Mouse (Mus musculus) layer of hippocampus, adult 9-10 months (tissue): ENCODE data around the gene Art5.
"Not testable (repeated sequence)": the region's sequence is repeated elsewhere in the genome, so short reads cannot be mapped to it uniquely, and the experiment has no call there.

Experiments used
- DNase-seq: peaks from one replicate; pipeline ENCODE4 v3.0.0; 2022; ENCODE audit warnings: low spot score

The Art5 gene

DNA sequence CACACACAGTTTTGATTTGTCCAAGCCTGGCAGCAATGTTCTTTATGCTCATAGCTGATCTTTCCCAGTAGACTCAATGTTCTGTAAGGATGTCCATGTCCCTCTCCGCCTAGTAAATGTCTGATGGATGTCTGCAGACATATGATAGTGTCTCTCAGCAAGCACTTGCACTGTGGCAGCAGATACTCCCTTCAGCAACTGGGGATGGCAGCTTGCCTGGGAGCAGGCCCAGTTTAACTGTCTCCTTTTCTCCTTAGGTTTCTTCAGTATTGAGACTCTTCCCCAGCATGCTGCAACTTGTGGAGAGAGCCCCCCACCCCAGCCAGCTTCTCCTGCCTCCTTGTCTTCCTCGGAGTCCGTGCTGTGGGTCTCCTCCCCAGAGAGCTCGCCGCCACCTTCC, 27.5 kb downstream of the Art5 start:
- no peak for DNase-seq

DNA sequence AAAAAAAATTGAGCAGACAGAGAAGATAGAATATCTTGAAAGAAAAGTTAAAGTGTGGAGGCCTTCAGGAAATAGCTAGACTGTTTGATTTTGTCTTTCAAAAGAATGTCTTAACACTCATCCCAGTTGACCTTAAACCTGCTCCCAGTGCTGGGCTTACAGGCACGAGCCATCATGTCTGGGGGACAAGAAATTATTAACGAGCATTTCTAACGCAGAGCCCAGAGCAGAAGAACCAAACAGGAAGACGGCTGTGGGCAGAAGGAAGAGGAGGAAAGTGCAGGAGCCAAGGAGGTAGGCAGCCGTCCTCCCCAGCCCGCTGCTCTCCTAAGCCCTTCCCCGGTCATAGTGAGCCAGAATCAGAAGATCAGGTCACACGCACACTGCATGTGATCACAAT, 29.0 kb downstream of the Art5 start:
- DNase-seq, result no peak

DNA sequence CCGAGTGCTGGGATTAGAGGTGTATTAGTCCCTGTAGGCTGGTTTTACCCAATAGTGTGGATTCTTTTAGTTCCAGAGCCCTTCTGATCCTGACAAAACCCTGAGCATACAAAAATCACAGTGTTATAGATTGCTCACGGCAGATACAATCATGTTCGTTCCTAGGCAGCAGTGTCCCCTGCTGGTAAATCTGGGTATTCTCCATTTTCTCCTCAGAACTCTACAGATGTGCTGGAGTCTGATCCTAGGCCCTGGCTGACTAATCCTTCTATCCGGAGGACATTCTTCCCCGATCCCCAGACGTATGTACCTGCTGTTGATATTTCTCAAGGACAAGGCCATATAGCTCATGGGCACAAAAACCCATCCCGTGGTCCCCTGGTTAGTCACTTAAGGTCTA, 30.8 kb downstream of the Art5 start:
- peak; percentile 51 for DNase-seq

DNA sequence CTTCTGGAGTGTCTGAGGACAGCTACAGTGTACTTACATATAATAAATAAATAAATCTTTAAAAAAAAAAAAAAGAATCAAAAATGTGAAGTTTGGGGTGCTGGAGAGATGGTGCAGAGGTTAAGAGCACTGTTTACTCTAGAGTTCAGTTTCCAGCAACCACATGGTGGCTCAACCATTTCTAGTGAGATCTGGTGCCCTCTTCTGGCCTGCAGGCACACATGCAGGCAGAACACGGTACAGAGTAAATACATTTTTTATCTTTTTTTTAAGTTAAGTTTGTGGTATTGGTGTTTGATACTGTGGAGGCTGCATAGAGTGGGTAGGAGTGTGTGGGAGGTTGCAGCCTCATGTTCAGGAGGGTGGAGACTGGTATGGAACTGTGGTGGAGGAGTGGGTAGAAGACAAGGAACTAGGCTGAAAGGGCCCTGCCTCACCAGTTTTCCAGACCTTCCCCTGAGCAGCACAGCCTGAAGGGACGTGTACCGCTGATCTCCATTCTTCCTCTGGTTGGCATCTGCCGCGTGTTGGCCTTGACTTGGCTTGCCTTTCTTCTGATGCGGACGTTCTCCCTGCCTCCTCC, 32.5 kb downstream of the Art5 start:
- no peak for DNase-seq

DNA sequence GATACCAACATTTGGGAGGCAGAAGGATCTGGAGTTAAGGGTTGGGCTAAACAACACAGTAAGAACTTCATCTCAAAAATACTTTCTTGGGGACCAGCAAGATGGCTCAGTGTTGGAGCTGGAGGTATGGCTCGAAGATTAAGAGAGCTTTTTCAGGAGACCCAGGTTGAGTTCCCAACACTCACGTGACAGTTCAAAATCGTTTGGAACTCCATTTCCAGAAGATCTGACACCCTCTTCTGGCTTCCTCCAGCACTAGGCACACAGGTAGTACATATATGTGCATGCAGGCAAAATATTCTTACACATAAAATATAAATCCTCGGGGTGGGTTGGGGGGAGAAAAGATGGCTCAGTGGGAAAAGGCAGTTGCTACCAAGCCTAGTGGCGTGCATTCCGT, 42.9 kb downstream of the Art5 start:
- no peak for DNase-seq

DNA sequence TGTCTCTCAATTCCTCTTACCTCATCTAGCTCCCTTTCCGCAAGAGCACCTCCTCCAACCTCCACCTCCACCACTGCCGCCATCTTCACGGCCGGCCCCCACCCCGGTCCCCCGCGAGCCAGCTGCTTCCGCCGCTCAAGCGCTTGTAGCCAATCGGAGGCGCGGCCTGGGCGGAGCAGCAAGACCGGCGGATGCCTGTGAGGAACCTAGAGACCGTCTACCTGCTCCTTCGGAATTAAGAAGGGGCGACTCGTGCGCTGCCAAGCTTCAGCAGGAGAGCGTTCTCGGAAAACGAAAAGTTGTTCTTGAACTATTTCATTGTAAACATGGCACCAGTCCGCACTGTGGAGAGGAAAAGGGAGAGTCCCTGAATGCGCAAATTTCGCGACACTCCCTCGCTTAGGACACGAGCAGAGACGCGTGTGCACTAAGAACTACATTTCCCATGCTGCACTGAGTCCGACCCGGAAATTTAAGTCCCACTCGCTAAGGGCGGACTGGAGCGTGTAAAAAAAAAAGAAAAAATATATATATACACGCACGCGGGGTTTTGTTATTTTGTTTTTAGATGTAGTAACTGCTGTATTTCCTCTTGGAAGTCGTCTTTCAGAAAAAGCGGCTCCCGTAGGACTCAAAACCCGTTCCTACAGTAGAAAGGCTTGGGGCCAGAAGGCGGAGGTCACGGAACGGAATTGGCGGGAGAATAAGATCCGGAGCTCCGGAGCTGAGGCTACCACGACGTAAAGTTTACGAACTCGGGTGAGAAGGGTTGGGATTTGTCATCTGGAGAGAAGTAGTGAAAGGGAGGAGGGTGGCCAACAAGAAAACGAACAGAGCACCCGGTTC, 44.0 kb downstream of the Art5 start, which contains the start of the genes Rnf121, Xndc1 and Xntrpc:
Gene Rnf121 (minus strand): TSS at position 424 of the 846 bp plus-strand sequence.
Gene Xndc1 (plus strand): TSS at position 466 of the 846 bp plus-strand sequence.
Gene Xntrpc (plus strand): TSS at position 668 of the 846 bp plus-strand sequence.
- peak; percentile 89 for DNase-seq

DNA sequence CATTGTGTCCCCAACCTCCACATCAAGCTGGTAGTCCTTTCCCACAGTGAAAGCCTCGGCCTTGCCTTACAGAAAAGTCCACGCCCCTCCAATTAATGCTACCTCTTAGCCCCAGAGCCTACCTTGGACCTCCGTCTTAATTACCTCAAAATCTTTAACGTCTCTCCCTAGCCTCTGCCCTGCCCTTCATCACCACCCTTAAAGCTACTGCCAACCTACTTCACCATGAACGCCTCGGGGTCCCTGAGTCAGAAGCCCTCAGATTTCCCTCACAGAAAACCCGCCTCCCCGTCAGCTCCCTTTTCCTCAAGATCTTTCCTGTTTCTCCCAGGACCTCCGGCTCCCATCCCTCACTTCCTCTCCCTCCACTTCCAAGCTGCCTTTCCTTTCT, 44.6 kb downstream of the Art5 start:
- no peak for DNase-seq

DNA sequence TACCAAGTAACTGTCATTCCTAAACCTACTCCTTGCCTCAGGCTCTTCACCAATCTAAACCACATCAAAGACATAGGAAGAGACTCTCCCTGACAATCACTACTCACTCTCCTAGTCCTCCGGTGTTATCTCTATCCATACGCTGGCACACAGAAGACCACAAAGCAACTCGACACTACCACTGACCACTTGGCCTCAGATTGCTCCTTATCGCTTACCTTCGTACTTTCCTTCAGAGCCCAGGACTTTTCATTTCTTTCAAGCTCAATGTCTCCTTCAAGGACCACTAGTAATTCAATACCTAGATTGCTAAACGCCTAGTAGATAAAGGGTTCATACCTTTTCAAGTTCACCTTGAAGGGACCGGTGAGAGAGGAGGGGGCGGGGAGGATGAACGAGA, 45.4 kb downstream of the Art5 start:
- DNase-seq, result no peak

DNA sequence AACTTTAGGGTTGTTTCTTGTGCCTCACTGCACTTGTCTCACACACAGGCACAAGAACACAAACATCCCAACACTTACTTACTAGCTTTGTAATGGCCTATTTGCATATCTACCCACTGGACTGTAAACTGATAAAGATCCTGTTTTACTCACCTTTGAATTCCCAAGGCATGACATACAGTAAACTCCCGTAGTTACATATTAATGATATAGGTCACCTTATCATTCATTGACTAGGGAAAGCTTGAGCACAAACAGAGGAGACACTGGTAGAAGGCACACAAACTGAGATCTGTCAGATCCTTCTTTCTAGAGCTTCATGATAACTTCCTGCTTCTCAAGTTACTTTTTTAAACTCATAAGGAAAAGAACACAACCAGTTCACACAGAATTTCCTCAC, 47.1 kb downstream of the Art5 start:
- no peak for DNase-seq

DNA sequence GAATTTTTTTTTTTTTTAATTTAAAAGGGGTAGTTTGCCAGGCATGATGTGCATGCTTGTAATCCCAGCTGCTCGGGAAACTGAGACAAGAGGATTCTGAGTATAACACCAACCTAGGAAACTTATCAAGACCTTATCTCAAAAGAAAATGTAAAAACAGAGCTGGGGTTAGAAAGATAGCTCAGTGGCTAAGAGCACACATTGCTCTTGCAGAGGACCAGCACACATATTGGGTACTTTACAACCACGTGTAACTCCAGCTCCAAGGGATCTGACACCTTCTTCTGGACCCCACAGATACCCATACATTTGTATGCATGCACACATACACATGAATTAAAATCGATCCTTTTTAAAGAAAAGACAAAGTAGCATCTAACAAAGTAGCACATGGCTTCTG, 47.9 kb downstream of the Art5 start:
- DNase-seq, result no peak

DNA sequence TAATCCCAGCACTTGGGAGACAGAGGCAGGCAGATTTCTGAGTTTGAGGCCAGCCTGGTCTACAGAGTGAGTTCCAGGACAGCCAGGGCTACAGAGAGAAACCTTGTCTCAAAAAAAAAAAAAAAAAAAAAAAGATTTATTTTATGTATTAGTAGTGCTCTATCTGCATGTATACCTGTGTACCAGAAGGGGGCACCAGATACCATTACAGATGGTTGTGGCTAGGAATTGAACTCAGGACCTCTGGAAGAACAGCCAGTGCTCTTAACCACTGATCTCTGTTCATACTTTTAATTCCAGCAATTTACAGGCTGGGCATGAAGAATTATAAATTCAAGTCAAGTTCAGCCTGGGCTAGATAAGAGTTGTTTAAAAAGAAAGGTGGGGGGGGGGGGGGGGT, 60.8 kb downstream of the Art5 start:
- DNase-seq, result not testable (repeated sequence)
